Mouse (Mus musculus): ENCODE data around the gene Polr3b.

The Polr3b gene

GRCm38 (mm10) chr10:84662138-84662537, 40.0 kb downstream of the Polr3b start:
- DNase-seq (ENCODE audit: low spot score in 2 of 2): no peak

- DNase-seq (ENCODE audit: low spot score in 2 of 2): no peak
Measured at GRCm38 (mm10) chr10:84665713-84666260, 43.7 kb downstream of the Polr3b start.

DNA sequence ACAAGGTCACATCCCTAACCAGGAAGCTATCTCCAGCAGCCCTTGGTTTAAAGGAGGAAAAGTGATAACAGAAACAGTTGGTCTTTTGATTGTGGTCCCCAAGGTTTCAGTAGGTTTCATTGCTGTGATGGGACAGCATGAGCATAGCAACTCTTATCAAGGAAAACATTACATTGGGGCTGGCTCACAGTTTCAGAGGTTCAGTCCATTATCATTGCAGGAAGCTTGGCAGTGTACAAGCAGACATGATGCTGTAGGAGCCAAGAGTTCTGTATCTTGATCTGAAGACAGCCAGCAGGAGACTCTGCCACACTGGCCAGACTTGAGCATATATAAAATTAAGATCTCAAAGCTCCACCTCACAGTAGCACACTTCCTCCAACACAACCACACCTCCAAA, 53.6 kb downstream of the Polr3b start:
- DNase-seq (ENCODE audit: low spot score in 2 of 2): no peak

- no peak for DNase-seq (ENCODE audit: low spot score in 2 of 2)
Measured at GRCm38 (mm10) chr10:84676511-84676910, 54.4 kb downstream of the Polr3b start.

DNA sequence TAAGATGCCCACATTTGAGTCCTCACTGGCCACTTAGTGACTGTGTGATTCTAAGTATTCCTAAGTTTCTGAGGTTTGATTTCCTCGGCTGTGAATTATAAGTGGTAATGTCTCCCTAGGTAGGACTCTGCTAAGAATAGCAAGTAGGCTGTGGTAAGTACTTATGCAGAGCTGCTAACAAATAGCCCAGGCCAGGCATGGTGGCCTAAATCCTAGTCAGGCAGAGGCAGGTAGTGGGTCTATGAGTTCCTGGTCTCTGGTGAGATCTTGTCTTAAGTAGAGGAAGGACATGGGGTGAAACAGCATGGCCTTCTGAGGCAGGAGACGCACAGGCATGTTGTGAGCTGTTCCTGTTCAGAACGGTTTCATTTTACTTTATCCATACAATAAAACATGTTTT, 55.8 kb downstream of the Polr3b start:
- DNase-seq (ENCODE audit: low spot score in 2 of 2): no peak

- no peak for DNase-seq (ENCODE audit: low spot score in 2 of 2)
Measured at GRCm38 (mm10) chr10:84678441-84678840, 56.3 kb downstream of the Polr3b start.

GRCm38 (mm10) chr10:84685444-84686121, 63.5 kb downstream of the Polr3b start:
- no peak for DNase-seq (ENCODE audit: low spot score in 2 of 2)

- no peak for DNase-seq (ENCODE audit: low spot score in 2 of 2)
Measured at GRCm38 (mm10) chr10:84686122-84686497, 64.0 kb downstream of the Polr3b start.

- no peak for DNase-seq (ENCODE audit: low spot score in 2 of 2)
Measured at GRCm38 (mm10) chr10:84686705-84687104, 64.6 kb downstream of the Polr3b start.

DNA sequence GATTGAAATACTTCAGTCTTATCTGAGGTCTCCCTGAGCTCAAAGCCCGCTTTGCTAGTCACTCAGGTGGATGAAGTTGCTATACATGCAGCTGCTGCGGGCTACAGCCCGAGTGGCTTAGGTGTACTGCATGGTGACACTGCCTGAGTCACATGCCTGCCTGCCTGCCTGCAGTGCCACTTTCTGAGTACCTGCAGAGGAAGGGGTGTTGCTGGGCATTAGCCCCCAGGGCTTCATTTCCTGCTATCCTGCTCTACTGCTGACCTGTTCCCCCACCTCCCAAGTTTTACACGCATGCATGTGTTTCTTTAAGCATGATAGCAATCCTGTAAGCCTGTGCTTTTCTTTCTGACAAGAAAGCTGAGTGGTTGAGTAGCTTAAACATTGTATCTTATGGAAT, 65.6 kb downstream of the Polr3b start:
- DNase-seq (ENCODE audit: low spot score in 2 of 2): no peak

DNA sequence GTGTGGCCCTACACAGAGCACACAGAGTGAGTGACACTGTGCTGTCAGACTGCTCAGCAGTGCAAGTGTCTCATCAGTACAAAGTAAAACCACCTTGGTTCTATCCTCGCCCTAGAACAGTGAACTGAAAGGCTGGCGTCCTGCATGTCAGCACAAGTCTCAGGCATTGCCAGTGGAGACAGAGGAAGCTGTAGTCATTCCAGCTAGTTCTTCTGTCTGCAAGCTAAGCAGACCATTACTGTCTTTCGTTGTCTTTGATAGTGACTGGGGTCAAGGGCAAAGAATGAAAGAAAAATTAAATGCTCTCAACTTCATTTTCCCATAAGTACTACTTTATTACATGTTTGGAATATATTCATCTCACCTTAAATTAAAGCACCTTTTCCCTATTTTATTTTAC, 67.8 kb downstream of the Polr3b start:
- no peak for DNase-seq (ENCODE audit: low spot score in 2 of 2)

- DNase-seq (ENCODE audit: low spot score in 2 of 2): no peak
Measured at GRCm38 (mm10) chr10:84690818-84691217, 68.7 kb downstream of the Polr3b start.

- DNase-seq (ENCODE audit: low spot score in 2 of 2): no peak
Measured at GRCm38 (mm10) chr10:84691692-84692091, 69.6 kb downstream of the Polr3b start.

GRCm38 (mm10) chr10:84693841-84694638, 71.9 kb downstream of the Polr3b start:
- DNase-seq (ENCODE audit: low spot score in 2 of 2): no peak

DNA sequence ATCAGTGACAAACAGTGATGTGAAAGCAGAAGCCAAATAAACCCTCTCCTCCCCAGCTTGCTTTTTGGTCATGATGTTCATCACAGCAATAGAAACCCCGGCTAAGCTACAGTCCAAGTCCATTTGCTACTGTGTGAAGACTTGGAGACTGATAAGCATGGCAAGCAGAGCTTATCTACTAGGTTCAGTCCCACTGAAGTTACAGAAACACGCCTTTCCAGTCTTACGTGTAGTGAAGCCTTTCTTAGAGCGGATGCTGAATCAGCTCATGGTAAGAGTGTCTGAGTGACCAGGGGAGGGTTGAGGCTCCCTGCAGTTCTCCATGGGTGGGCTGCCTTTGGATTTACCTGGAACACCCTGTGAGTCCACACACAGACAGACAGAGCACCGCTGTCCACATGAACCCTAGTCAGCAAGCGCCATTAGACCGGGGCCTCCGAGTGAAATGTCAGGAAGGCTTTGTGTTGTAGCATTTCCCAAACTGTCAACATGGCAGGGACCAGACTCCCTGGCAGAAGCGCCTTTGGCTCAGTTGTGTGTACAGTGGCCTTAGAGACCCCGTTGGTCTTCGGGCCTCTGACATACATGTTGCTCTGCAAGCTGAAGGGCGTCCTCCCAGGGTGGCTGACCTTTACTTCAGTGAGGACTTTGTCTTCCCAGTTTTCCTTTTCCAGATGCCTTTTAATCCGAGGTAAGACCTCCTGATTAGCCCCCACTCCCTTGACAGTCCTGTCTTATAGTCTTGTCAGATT, 78.3 kb downstream of the Polr3b start:
- peak; percentile 13 to 40 for DNase-seq (ENCODE audit: low spot score in 2 of 2)

- peak; percentile 23 to 58 for DNase-seq (ENCODE audit: low spot score in 2 of 2)
Measured at GRCm38 (mm10) chr10:84701110-84701509, 79.0 kb downstream of the Polr3b start.

DNA sequence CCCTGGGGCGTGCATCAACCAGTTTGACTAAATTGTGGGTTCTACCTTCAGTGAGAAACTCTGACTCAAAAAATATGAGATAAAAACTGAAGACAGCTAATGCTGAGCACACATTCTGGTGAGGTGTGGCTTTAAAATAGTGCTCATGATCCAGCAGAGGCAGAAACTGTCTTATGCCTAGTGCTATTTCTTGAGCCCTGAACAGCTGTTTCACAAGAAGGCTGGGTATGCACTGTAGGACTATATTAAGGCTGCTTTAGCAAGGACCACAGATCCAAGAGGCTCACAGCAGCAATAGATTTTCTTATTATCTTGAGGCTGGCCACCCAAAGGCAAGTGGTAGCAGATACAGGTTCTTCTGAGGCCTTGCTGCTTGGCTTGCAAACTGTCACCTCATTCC, 80.0 kb downstream of the Polr3b start:
- no peak for DNase-seq (ENCODE audit: low spot score in 2 of 2)

GRCm38 (mm10) chr10:84704594-84704993, 82.5 kb downstream of the Polr3b start:
- DNase-seq (ENCODE audit: low spot score in 2 of 2): no peak

DNA sequence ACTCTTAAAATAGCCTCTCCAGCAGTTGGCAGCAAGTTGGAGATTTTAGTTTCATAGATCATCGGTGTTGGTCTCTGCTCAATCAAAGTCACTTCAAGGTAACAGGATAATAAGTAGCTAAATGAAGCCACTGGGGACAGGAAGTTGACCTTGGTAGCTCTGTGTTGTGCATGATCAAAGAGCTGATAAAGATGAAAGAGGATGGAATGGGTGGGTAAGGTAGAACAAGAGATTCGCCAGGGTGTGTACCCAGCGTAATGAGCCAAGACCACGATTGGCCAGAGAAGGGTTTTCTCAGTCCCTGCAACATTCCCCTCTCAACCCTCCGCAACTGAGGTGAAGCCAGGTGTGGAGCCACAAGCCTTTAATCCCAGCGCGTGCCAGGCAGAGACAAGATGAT, 83.1 kb downstream of the Polr3b start:
- no peak for DNase-seq (ENCODE audit: low spot score in 2 of 2)

GRCm38 (mm10) chr10:84706543-84706942, 84.5 kb downstream of the Polr3b start:
- no peak for DNase-seq (ENCODE audit: low spot score in 2 of 2)

DNA sequence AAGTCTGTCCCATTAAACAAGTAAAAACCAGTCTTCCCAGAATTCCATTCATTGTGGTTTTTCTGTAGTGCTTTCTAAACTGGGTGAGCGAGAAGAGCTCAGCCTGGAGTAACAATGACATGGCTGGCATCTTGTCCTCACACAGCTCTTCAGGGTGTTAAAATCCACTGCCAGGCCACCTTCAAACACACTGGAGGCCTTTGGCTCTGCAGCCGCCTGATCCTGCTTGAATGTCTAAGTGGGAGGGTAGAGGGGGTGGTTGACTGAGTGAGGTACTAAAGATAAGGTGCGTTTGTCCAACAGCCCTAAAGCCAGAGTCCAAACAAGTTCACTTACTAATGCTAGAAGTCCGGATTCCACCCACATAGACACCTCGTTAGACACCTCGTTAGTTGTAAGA, 85.1 kb downstream of the Polr3b start:
- DNase-seq (ENCODE audit: low spot score in 2 of 2): no peak

All from spleen, postnatal 36 days (tissue).